Mouse (Mus musculus): ENCODE results near the gene 2610528J11Rik. TPM values are rescaled to one million over a fixed set of nuclear protein-coding genes. Genes with fewer than 3 reads are reported as not detected.
"Not testable (repeated sequence)": the region's sequence is repeated elsewhere in the genome, so short reads cannot be mapped to it uniquely, and the experiment has no call there.

2610528J11Rik gene
- total RNA-seq (2021) = not detected
- long read RNA-seq, experiment 1 = 0 reads
- long read RNA-seq, experiment 2, partial matches to known transcripts = 0 of 1 reads
- long read RNA-seq, experiment 2, other reads (novel, unspliced or antisense) = 1 of 1 reads

GRCm38 (mm10) chr4:118526408-118527334 lies at the start of gene 2610528J11Rik:
Gene 2610528J11Rik, plus strand, starts transcription at chr4:118526999.
- DNase-seq (ENCODE audit: low spot score in 2 of 2) = no peak
- intact Hi-C loops (cut with DNase I) = no loop called here

DNA sequence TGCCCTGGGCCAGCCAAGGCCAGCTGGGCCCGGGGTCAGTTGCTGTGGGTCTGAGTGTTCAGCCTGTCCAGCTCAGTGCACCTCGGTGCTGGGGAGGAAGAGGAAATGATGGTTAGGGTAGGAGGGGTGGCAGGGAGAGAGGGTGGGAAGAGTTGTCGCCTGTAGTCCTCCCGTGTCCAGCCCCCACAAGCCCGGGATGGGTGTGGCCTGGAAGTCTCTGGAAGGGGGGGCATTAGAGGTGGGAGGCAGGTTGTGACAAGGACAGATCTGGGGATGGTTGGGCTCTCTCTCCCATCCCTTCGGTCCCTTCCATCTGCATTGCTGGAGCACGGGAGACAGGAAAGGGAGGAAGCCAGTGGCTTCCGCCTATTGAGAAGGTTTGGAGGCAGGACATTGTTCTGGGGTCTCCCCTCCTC lies 37.1 kb upstream of the 2610528J11Rik start, which contains the start of gene Tie1:
Tie1 (minus strand) TSS at position 345 of the 416 bp plus-strand sequence.
- DNase-seq (ENCODE audit: low spot score in 2 of 2) = no peak
- intact Hi-C loops (cut with DNase I) = no loop called here

GRCm38 (mm10) chr4:118490461-118490860 lies 36.3 kb upstream of the 2610528J11Rik start:
- DNase-seq (ENCODE audit: low spot score in 2 of 2) = no peak
- intact Hi-C loops (cut with DNase I) = no loop called here

DNA sequence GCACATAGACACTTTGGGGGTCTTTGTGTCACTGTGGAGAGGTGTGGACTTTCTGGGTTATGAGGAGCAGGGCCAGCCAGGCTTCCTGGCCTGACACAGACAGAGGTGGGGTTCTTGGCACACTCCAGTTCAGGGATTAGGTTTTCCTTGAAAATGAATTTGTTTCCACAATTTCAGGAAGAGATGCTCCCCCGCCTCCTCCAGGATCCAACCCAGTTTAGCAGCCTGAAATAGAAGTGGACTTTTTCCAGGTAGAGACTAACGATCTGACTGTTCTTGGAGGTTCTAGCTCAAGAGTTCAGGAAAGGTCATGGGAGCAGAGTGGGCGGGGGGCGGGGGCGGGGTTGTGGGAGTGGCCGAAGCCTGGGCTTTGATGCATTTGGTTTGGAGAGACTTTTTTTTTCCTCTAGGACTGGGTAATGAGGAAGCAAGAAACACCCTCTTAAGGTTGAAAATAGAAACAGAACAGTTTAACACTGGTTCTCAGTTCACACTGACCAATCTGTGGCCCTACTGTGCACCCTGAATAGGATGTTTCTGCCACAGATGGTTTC lies 26.6 kb upstream of the 2610528J11Rik start:
- DNase-seq (ENCODE audit: low spot score in 2 of 2) = peak; percentile 17 to 39
- intact Hi-C loops (cut with DNase I) = loop anchor here (10.0 kb wide), 1 partner anchor 45 kb away; the partner anchor contains the start of gene Mpl

DNA sequence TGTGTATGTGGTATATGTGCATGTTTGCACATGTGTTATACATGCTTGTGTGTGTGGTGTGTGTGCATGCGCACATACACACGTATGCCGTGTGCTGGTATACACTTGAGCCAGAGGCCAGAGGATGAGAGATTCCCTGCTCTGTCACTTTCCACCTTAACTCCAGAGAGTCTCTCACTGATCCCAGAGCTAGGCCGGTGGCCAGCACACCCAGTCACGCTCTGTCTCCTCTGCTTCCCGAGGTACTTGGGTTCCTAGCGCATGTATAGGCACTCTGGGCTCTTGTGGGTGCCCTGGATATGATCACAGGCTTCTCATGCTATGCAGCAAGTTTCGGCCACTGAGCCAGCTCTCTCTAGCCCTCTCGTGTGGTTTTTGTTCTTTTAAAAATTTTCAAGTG lies 26.0 kb upstream of the 2610528J11Rik start:
- intact Hi-C loops (cut with DNase I) = loop anchor here (10.0 kb wide), 1 partner anchor 46 kb away; the partner anchor contains the start of gene Mpl
- DNase-seq (ENCODE audit: low spot score in 2 of 2) = no peak

DNA sequence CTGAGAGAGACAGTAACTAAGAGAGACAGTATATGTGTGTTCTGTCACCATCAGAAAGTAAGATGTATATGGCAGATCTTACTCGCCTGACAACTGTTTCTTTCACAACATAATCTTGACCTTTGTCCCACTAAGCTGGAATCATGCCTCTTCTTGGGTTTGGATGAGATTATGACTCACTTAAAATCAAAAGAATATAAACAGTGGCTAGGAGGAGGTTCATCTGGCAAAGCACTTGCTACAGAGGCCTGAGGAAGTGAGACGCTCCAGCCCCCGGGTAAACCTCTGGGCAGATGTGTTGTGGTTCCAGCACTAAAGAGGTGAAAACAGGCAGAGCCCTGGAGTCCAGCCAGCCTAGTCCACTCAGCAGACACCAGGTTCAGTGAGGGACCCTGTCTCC lies 21.2 kb upstream of the 2610528J11Rik start:
- intact Hi-C loops (cut with DNase I) = loop anchor here (10.0 kb wide), 1 partner anchor 51 kb away; the partner anchor contains the start of gene Mpl
- DNase-seq (ENCODE audit: low spot score in 2 of 2) = no peak

DNA sequence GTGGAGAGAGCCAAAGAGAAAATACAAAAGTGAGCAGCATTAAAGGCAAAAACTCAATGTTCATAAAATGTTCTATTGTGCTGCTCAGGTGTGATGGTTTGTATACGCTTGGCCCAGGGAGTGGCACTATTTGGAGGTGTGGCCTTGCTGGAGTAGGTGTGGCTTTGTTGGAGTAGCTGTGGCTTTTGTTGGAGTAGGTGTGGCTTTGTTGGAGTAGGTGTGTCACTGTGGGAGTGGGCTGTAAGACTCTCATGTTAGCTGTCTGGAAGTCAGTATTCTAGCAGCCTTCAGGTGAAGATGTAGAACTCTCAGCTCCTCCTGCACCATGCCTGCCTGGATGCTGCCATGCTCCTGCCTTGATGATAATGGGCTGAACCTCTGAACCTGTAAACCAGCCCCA lies 19.6 kb upstream of the 2610528J11Rik start:
- not testable (repeated sequence) for DNase-seq (ENCODE audit: low spot score in 2 of 2)
- intact Hi-C loops (cut with DNase I) = loop anchor here (10.0 kb wide), 1 partner anchor 52 kb away; the partner anchor contains the start of gene Mpl

GRCm38 (mm10) chr4:118509050-118509449 lies 17.7 kb upstream of the 2610528J11Rik start:
- DNase-seq (ENCODE audit: low spot score in 2 of 2) = no peak
- intact Hi-C loops (cut with DNase I) = loop anchor here (10.0 kb wide), 1 partner anchor 54 kb away; the partner anchor contains the start of gene Mpl

DNA sequence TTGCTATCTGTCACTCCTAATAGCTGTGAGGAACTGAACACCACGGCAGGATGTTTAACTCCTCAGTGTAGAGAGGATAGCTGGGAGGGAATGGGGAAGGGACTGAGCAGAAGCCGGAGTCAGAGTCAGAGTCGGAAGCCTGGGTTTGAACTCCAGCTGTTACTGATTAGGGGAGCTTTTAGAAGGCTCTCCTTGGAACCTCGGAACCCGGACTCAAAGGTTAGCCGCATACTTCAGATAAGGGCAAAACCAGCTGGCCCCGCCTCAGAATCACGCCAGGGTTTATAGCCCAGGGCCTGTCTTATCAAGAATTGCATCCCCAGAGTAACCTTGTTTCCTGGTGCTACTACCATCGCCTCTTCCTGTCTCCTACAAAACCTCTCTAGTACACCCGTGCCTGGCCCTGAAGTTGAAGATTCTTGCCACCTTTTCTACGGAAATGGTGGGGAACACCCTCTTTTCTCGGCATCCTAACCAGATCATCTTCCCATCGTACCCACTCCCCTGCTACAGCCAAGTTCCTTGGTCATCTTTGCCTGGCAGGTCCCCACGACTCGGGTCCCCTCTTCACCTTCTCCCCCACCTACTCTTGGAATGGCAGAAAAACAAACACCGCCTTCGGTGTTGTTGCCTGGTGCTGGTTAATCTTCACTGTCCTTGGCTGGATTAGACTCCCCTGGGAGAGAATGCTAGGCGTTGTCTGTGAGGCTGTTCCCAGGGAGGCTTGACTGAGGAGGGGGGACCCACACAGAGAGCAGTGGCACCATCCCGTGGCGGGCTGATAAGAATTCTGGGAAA lies 9.9 kb upstream of the 2610528J11Rik start:
- DNase-seq (ENCODE audit: low spot score in 2 of 2) = no peak
- intact Hi-C loops (cut with DNase I) = no loop called here

- peak in 1 of 2 experiments; percentile 12 for DNase-seq (ENCODE audit: low spot score in 2 of 2)
- intact Hi-C loops (cut with DNase I) = no loop called here
Observed at GRCm38 (mm10) chr4:118517497-118518146, 9.2 kb upstream of the 2610528J11Rik start.

GRCm38 (mm10) chr4:118518208-118518607 lies 8.6 kb upstream of the 2610528J11Rik start:
- DNase-seq (ENCODE audit: low spot score in 2 of 2) = no peak
- intact Hi-C loops (cut with DNase I) = no loop called here

DNA sequence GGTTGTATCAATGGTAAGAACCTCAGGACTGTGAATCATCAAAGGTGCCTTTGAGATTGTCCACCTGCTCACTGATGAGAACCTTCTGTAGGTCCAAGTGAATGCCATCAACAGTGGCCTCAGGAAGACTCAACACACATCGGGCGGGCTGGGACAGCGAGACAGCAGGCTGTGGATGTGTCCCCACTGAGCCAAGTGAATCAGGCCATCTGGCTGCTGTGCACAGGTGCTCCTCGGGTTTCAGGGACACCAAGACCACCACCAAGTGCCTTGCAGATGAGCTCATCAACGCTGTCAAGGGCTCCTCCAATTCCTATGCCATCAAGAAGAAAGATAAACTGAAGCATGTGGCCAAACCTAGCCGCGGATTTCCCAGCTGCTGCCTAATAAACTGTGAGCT lies 4.6 kb upstream of the 2610528J11Rik start:
- intact Hi-C loops (cut with DNase I) = no loop called here
- DNase-seq (ENCODE audit: low spot score in 2 of 2) = no peak

DNA sequence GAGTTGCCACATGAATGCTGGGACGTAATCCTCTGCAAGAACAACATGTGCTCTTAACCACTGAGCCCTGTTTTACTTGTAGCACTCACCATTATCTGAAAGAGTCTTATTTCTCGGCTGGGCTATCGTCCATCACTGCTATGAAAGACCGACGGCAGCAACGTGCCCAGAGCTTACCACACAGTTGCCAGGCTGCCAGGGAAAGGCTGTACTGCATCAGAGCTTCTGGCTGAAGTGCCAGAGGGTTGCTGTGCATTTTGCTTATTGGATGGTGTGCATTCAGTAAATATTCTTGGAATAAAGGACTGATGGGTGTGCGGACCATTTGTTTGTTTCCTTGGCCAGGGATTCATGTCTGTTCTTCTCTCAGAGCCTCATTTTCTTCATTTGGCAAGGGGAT lies 2.8 kb upstream of the 2610528J11Rik start:
- DNase-seq (ENCODE audit: low spot score in 2 of 2) = no peak
- intact Hi-C loops (cut with DNase I) = no loop called here

GRCm38 (mm10) chr4:118525779-118526178 lies 1.0 kb upstream of the 2610528J11Rik start:
- DNase-seq (ENCODE audit: low spot score in 2 of 2) = no peak

DNA sequence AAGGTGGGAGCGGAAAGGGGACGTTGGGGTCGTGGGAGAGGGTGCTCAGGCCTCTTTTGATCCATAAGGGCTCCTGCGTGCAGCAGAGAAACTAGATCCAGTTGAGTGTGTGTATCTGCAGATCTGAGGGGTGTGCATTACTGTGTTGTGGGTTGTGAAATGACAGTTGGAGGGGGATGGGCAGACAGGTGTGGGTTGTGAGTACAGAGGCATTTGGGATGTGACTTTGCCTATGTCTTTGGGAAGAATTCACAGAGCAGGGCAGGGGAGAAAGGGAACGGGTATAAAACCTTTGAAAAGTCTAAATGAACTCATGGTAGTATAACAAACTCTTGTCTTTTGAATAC lies 509 bp downstream of the 2610528J11Rik start:
- intact Hi-C loops (cut with DNase I) = no loop called here
- DNase-seq (ENCODE audit: low spot score in 2 of 2) = no peak

More at GRCm38 (mm10) chr4:118525779-118526178, 1.0 kb upstream of the 2610528J11Rik start:
- intact Hi-C loops (cut with DNase I) = no loop called here

DNA sequence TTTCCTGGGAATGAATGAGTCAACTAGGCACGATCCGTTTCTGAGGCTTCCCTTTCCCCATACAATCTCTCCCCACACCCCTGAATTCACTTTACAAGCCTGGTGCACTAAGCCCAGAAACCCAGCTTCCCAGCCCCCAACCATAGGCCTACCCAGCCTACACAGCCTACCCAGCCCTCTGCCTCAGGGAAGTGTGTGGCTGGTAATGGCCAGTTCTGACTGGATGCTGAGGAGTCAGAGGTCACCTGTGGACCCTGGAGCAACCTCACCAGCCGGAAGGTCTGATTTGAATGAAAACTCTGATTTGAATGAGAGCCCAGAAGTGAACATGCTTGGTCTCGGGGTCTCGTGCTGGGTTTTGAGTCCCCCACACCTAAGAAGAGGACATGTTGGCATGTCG lies 921 bp downstream of the 2610528J11Rik start:
- DNase-seq (ENCODE audit: low spot score in 2 of 2) = no peak
- intact Hi-C loops (cut with DNase I) = no loop called here

GRCm38 (mm10) chr4:118532663-118533062 lies 5.9 kb downstream of the 2610528J11Rik start:
- no peak for DNase-seq (ENCODE audit: low spot score in 2 of 2)
- intact Hi-C loops (cut with DNase I) = no loop called here

DNA sequence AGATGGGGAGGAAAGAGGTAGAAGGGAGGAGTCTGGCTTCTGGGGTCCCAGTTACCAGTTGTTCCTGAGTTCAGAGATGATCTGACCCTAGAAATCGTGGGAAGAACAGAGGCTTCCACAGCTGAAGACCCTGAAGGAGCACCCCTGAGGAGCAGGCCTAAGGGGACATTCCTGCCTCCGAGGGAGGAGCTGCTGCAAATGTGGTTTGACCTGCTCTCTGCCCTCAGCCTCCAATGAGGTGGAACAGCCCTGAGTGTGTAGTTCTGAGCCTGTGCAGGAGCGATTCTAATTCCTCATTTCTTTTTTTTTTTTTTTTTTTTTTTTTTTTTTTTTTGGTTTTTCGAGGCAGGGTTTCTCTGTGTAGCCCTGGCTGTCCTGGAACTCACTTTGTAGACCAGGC lies 6.4 kb downstream of the 2610528J11Rik start:
- intact Hi-C loops (cut with DNase I) = no loop called here
- DNase-seq (ENCODE audit: low spot score in 2 of 2) = no peak

DNA sequence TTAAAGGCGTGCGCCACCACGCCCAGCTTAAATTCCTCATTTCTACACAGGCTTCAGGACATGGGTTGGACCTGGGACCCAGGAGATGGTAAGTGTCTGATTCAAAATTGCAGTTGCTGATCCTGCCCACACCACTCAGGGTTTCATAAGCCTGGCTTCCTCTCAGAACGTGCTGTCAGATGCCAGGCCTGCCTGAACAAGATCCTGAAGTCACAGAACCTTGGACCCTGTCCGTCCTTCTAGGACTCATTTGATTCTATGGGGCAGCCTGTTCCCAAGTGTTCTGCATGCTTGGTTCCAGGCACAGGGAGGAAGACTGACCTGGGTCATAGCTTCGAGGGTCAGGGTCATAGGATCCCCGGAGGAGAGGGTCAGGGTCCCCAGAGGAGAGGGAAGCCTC lies 6.8 kb downstream of the 2610528J11Rik start:
- intact Hi-C loops (cut with DNase I) = no loop called here
- no peak for DNase-seq (ENCODE audit: low spot score in 2 of 2)

Data from left cerebral cortex, postnatal 14 days (tissue).